Mouse (Mus musculus) small intestine, adult 2 months (tissue): ENCODE data around the gene Tmem82. TPM values are rescaled to one million over a fixed set of nuclear protein-coding genes. Genes with fewer than 3 reads are reported as not detected.

Experiments used
- H3K27ac ChIP-seq: fragments of 200-500 bp; 2 replicates; pipeline ENCODE4 v1.5.1; 2012; ENCODE audit warnings: low read depth, low read length, control low read depth, inconsistent platforms; ENCODE audit not compliant: insufficient read depth
- H3K27me3 ChIP-seq: fragments of 200-500 bp; 2 replicates; pipeline ENCODE4 v1.6.1; 2012; ENCODE audit warnings: mild to moderate bottlenecking, moderate library complexity, low read length, inconsistent platforms; ENCODE audit not compliant: control insufficient read depth, insufficient read depth
- H3K36me3 ChIP-seq: fragments of 200-500 bp; 2 replicates; pipeline ENCODE4 v1.6.1; 2012; ENCODE audit warnings: mild to moderate bottlenecking, low read length, control low read depth, inconsistent platforms; ENCODE audit not compliant: control insufficient read depth, insufficient read depth
- H3K4me1 ChIP-seq: fragments of 200-500 bp; 2 replicates; pipeline ENCODE4 v1.6.1; 2012; ENCODE audit warnings: low read length, inconsistent platforms, mixed read lengths; ENCODE audit not compliant: control insufficient read depth, insufficient read depth, insufficient read length
- H3K4me3 ChIP-seq: fragments of 200-500 bp; 2 replicates; pipeline ENCODE4 v1.5.1; 2012; ENCODE audit warnings: low read depth, mild to moderate bottlenecking, control low read depth, inconsistent platforms, low read length, moderate library complexity
- CTCF ChIP-seq: fragments of 200-500 bp; IDR thresholded peaks from 2 replicates; pipeline ENCODE4 v1.5.1; 2012; ENCODE audit warnings: low read depth, mild to moderate bottlenecking, control low read depth, inconsistent platforms, low read length, moderate library complexity, mixed read lengths; ENCODE audit not compliant: insufficient replicate concordance, insufficient read length; ENCODE audit errors: extremely low read depth
- POLR2A ChIP-seq: fragments of 200-500 bp; IDR thresholded peaks from 2 replicates; pipeline ENCODE4 v1.6.1; 2012; ENCODE audit warnings: low read depth, mild to moderate bottlenecking, control low read depth, inconsistent platforms, low read length, moderate library complexity
- WGBS: fragments of 180-500 bp; shearing (Covaris S2); methylation state at CpG from one replicate; pipeline ENCODE4 v1.1.7; 2018; 5-methylcytosine and 5-hydroxymethylcytosine counted together
- polyA plus RNA-seq: library from polyadenylated mRNA; depleted of rRNA; stranded (reverse); fragments of >200 nt; gene quantifications from 2 replicates; pipeline ENCODE4 v1.2.3, GENCODE M21; 2012; rRNA removed

Tmem82 gene
- 46.5 and 61.9 TPM in 2 replicates for polyA plus RNA-seq

GRCm38 (mm10) chr4:141618565-141619243, at the start of gene Tmem82:
Gene Tmem82, minus strand, starts transcription at chr4:141618633.
- Histone ChIP-seq H3K4me1 (peaks cover 37% of the 10 kb centered on the region), H3K36me3 (peaks cover 13% of the 10 kb centered on the region), H3K4me3 (peak within 1 kb of the TSS; percentile 90), H3K27ac (peak within 1 kb of the TSS; percentile 98), H3K27me3 (no peaks in the 10 kb centered on the region)
- 11% methylated on average over 20 of the region's 20 CpGs for WGBS
- TF ChIP-seq POLR2A = no peak
- peak; percentile 69; the same call in 1 of the 2 replicates for TF ChIP-seq CTCF

GRCm38 (mm10) chr4:141664799-141665198, 46.4 kb upstream of the Tmem82 start, which contains the start of gene Plekhm2:
Gene Plekhm2, minus strand, starts transcription at chr4:141664899.
- WGBS = 80% methylated on average over 8 of the region's 8 CpGs
- Histone ChIP-seq H3K4me3 (peak within 1 kb of the TSS; percentile 96), H3K4me1 (peaks cover 3% of the 10 kb centered on the region), H3K27ac (peak within 1 kb of the TSS; percentile 33; the same call in 1 of the 2 replicates), H3K36me3 (0 out of 2 replicates have a peak, but pooled peaks cover 3% of the 10 kb centered on the region), H3K27me3 (no peaks in the 10 kb centered on the region)
- TF ChIP-seq POLR2A = no peak
- no peak for TF ChIP-seq CTCF

DNA sequence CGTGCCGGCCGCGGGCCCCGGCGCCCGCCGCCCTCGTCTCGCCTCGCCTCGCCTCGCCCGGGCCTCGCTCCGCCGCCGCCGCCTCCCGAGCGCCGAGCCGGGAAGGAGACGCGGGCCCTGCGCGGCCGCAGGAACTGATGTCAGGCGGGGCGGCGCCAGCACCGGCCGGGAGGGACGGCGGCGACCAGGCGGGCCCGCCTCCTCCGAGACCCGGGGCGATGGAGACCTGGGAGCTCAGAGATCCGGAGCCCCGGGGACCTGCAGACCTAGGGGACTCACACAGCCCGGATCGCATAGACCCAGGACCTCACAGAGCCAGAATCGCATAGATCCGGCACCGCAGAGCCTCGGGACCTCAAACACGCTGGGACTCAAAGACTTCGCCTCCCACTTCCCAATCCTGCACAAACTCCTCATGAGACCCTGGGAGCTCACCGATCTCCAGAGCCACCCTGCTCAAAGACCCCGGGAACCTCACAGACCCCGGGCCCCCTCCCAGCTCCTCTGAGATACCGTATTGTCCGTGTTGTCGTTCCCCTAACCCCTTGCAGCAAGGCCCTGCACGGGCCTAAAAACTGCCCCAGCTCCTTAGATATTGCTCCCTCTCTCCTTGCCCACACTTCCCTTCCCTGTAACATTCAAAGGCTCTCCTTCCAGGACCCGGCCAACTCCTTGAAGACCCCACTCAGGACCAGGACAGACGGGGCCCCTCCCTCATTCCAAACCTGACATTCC, 45.7 kb upstream of the Tmem82 start:
- no peak for TF ChIP-seq CTCF
- peak; percentile 48; the same call in 1 of the 2 replicates for TF ChIP-seq POLR2A
- Histone ChIP-seq H3K4me3 (peak overlapping the region; percentile 96), H3K4me1 (peaks cover 3% of the 10 kb centered on the region), H3K27me3 (no peaks in the 10 kb centered on the region), H3K36me3 (0 out of 2 replicates have a peak, but pooled peaks cover 3% of the 10 kb centered on the region), H3K27ac (peak overlapping the region; percentile 33; the same call in 1 of the 2 replicates)
- WGBS = 2% methylated on average over 57 of the region's 60 CpGs

GRCm38 (mm10) chr4:141663122-141663931, 44.9 kb upstream of the Tmem82 start:
- Histone ChIP-seq H3K27me3 (no peaks in the 10 kb centered on the region), H3K4me3 (peak overlapping the region; percentile 96), H3K36me3 (0 out of 2 replicates have a peak, but pooled peaks cover 5% of the 10 kb centered on the region), H3K27ac (no peak overlapping the region), H3K4me1 (peaks cover 3% of the 10 kb centered on the region)
- TF ChIP-seq CTCF = no peak
- TF ChIP-seq POLR2A = no peak
- 3% methylated on average over 47 of the region's 47 CpGs for WGBS

DNA sequence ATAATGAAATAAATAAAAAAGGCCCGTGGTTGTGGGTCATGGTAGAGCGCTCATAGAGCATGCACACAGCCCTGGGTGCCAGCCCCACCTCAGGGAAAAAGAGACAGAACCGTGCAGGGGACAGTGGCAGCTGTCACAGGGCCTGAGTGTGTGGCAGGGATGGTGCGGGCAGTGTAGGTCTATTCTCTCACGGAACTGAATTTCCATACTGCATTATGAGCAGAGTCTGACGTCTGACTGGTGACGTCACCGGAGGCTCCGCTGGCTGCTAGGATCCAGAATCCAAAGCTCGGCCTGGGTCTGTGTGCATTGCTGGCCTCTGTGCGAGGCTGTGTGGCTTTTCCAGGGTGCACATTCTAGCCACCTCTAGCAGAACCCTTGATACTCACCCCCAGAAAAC, 42.5 kb upstream of the Tmem82 start:
- no peak overlapping the region for H3K27ac ChIP-seq
- H3K4me3 ChIP-seq = no peak overlapping the region
- H3K4me1 ChIP-seq = peaks cover 3% of the 10 kb centered on the region
- 0 out of 2 replicates have a peak, but pooled peaks cover 5% of the 10 kb centered on the region for H3K36me3 ChIP-seq
- 94% methylated on average over 11 of the region's 11 CpGs for WGBS
- H3K27me3 ChIP-seq = no peaks in the 10 kb centered on the region
- TF ChIP-seq POLR2A = no peak
- no peak for TF ChIP-seq CTCF

GRCm38 (mm10) chr4:141659739-141660138, 41.3 kb upstream of the Tmem82 start:
- H3K36me3 ChIP-seq = 0 out of 2 replicates have a peak, but pooled peaks cover 5% of the 10 kb centered on the region
- 82% methylated on average over 4 of the region's 4 CpGs for WGBS
- TF ChIP-seq POLR2A = no peak
- no peak for TF ChIP-seq CTCF
- no peak overlapping the region for H3K27ac ChIP-seq
- peaks cover 3% of the 10 kb centered on the region for H3K4me1 ChIP-seq
- H3K4me3 ChIP-seq = no peak overlapping the region
- H3K27me3 ChIP-seq = no peaks in the 10 kb centered on the region
